Mouse (Mus musculus): ENCODE measurements around the gene Xcr1.

Gene Xcr1

GRCm38 (mm10) chr9:123814326-123814725 is 47.5 kb downstream of the Xcr1 start:
- DNase-seq: no peak

DNA sequence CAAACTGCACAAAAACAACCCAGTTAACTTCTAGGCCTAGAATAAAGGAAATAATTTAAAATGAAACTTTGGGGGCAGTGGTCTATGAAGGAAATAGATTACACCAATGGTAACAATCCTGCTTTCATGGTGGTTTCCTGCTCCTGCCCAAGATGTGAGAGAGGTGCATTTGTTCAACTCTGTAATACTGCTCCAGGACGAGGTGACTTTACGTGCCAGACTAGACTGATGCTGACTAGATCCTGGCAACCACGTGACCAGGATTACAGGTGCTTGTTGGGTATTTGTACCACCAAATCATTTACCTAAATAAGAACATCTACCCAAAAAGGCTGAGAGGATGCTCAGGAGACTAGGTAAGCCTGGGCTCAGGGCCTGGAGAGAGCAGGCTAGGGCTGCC is 50.0 kb downstream of the Xcr1 start:
- DNase-seq: no peak

DNA sequence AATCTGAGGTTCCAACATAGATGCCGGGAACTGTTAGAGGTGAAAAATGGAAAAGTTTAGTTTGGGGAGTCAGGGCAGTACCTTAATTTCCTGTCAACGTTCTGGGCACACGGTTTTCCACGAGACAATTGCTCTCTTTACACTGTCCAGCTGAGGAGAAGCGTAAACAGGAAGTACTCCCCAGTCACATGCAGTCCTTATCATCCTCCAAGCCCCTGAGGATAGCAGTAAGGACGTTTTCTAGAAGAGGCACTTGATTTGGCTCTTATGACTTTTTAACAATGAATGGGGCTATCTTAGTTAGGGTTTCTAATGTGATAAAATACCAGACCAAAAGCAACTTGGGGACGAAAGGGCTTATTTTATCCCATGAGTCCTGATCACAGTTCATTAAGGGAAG is 53.2 kb downstream of the Xcr1 start:
- no peak for DNase-seq

DNA sequence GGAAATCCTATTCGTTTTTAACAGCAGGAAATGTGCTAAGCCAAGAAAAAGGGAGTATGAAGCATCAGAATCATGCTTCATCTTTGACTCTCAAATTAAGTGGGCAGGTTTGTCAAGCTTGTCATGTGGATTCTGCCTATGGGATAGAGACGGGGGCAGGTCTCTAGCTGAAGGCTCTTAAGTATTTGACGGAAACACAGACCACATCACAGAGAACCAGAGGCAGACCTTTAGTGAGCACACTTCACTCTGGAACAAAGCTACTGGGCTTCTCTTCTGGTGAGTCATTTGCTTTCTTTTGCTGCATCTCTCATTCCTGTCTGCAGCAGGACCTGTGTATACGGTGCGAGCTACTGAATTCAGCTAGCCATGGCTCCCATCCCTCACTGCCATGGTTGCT is 55.6 kb downstream of the Xcr1 start, which contains the start of gene Cxcr6:
Gene Cxcr6, plus strand, starts transcription at position 209 of the 400 bp plus-strand sequence.
- DNase-seq: no peak

DNA sequence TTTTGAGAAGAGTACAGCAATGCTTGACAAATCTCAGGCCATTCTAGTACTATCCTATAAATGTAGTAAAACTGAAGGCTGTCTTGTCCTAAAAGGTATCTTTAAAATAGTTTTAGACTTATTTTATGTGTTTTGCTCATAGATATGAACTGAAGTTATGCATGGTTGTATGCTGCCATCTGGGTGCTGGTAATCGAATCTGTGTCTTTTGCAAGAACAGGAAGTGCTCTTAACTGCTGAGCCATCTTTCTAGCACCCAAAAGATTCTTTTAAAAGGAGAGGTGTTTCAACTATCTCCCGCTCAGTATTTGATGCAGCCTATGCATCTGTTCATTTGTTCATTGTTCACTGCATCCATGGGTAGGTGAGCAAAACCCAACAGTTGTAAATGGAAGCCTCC is 56.6 kb downstream of the Xcr1 start:
- no peak for DNase-seq

- DNase-seq: no peak
Measured at GRCm38 (mm10) chr9:123802896-123803295, 58.9 kb downstream of the Xcr1 start.

GRCm38 (mm10) chr9:123802421-123802820 is 59.4 kb downstream of the Xcr1 start:
- DNase-seq: no peak

Data from kidney, postnatal 25 days (tissue).